Comparison of ENCODE assay signal across 8 mouse cellular contexts in the genomic region with DNA sequence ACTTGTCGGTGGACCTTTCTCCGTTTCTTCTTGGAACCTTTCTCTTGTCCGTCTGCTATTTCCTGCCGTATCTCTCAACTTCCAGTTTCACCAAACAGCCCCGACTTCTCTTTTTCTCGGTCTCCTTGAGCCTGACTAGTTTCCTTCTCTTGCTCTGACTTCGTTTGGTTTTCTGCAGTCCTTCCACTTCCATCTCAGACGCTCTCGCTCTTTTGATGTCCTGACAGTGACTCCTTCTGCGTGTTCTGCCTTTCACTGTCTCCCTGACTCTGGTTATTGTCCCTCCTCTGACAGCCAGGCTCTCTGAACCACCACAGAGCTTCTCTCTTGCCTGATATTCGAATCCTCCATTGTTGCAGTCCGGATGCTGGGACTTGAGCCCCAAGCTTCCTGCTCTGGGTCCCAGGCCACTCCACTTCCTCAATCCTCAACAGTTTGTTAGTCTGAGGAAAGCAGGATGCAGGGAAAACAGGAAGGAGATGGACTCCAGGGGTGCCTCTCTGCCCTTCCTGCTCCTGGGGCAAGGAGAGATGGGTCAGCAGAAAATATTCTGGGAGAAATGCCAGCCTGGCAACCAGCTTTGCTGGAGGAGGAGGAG. TPM values are rescaled to one million over a fixed set of nuclear protein-coding genes. Genes with fewer than 3 reads are reported as not detected.
DNase-seq lines count a peak whose midpoint lies in the region; ATAC-seq and TF ChIP-seq lines count a peak whose summit lies in the region.

No protein-coding gene starts in this region.

- H3K4me1 ChIP-seq in spleen, adult 2 months (ENCODE audit: control insufficient read depth, insufficient read depth, insufficient read length), result peaks cover 19% of the 10 kb centered on the region
- peaks cover 30% of the 10 kb centered on the region for H3K4me1 ChIP-seq in forebrain, embryonic 16.5 days (replicated peaks; ENCODE audit: control insufficient read depth, insufficient read depth, low read length)
- H3K4me1 ChIP-seq in liver, embryonic 16.5 days (ENCODE audit: control insufficient read depth, low read depth, low read length), result peaks cover 6% of the 10 kb centered on the region
- peaks cover 5% of the 10 kb centered on the region; the same call in 1 of the 2 replicates for H3K4me1 ChIP-seq in neural tube, embryonic 14.5 days (ENCODE audit: control insufficient read depth, insufficient read depth, low read length)

- H3K4me2 ChIP-seq in forebrain, embryonic 16.5 days (ENCODE audit: low read length), result peak overlapping the region; percentile 99
- H3K4me2 ChIP-seq in liver, embryonic 16.5 days (ENCODE audit: low read depth, low read length), result peak overlapping the region; percentile 66
- peak overlapping the region; percentile 86 for H3K4me2 ChIP-seq in neural tube, embryonic 14.5 days (ENCODE audit: low read depth, low read length)

- H3K9ac ChIP-seq in forebrain, embryonic 16.5 days (replicated peaks; ENCODE audit: low read depth, low read length), result no peak overlapping the region
- peak overlapping the region; percentile 19 for H3K9ac ChIP-seq in liver, embryonic 16.5 days (ENCODE audit: low read depth, low read length)
- no peak overlapping the region for H3K9ac ChIP-seq in neural tube, embryonic 14.5 days (replicated peaks; ENCODE audit: low read depth, low read length)

- peaks cover 10% of the 10 kb centered on the region for H3K27me3 ChIP-seq in spleen, adult 2 months (ENCODE audit: control insufficient read depth, insufficient read depth, low read length)
- no peaks in the 10 kb centered on the region for H3K27me3 ChIP-seq in forebrain, embryonic 16.5 days (replicated peaks; ENCODE audit: control insufficient read depth, insufficient read depth, low read length)
- peaks cover 43% of the 10 kb centered on the region for H3K27me3 ChIP-seq in liver, embryonic 16.5 days (ENCODE audit: control insufficient read depth, insufficient read depth, low read depth, low read length)
- H3K27me3 ChIP-seq in neural tube, embryonic 14.5 days (ENCODE audit: control insufficient read depth, insufficient read depth, low read length), result no peaks in the 10 kb centered on the region

- no peak for TF ChIP-seq POLR2A in spleen, adult 2 months (IDR thresholded peaks at IDR 0.05; ENCODE audit: low read depth, low read length)

- peak overlapping the region; percentile 60 for H3K4me3 ChIP-seq in spleen, adult 2 months (ENCODE audit: extremely low read depth, insufficient read depth, insufficient read length)
- H3K4me3 ChIP-seq in forebrain, embryonic 16.5 days (replicated peaks; ENCODE audit: low read length), result peak overlapping the region; percentile 75
- peak overlapping the region; percentile 59 for H3K4me3 ChIP-seq in liver, embryonic 16.5 days (ENCODE audit: low read depth, low read length)
- 0 out of 2 replicates have a peak overlapping the region, but pooled peaks have one; percentile 60 for H3K4me3 ChIP-seq in neural tube, embryonic 14.5 days (ENCODE audit: low read depth, low read length)

- no peak for DNase-seq in spleen, adult 2 months (ENCODE audit: low read depth in 1 of 2, low spot score in 2 of 2)
- no peak for DNase-seq in spleen, adult 12 weeks (ENCODE audit: low spot score)
- peak; percentile 64 for DNase-seq in induced T-regulatory cell, adult 2 months (ENCODE audit: low read depth)
- DNase-seq in right cerebral cortex, adult 2 months (ENCODE audit: low spot score in 2 of 2), result no peak
- DNase-seq in right cerebral cortex, adult 18-20 months, result no peak

- no peaks in the 10 kb centered on the region for H3K9me3 ChIP-seq in forebrain, embryonic 16.5 days (ENCODE audit: control insufficient read depth, low read length)
- no peaks in the 10 kb centered on the region for H3K9me3 ChIP-seq in liver, embryonic 16.5 days (replicated peaks; ENCODE audit: control insufficient read depth, low read length)
- H3K9me3 ChIP-seq in neural tube, embryonic 14.5 days (ENCODE audit: control insufficient read depth, low read length), result no peaks in the 10 kb centered on the region

- no peak for TF ChIP-seq CTCF in spleen, adult 2 months (IDR thresholded peaks at IDR 0.05; ENCODE audit: extremely low read depth, insufficient read depth, insufficient read length, insufficient replicate concordance)

- H3K36me3 ChIP-seq in spleen, adult 2 months (ENCODE audit: control insufficient read depth, insufficient read depth, low read length), result no peaks in the 10 kb centered on the region
- no peaks in the 10 kb centered on the region for H3K36me3 ChIP-seq in forebrain, embryonic 16.5 days (ENCODE audit: control insufficient read depth, insufficient read depth)
- H3K36me3 ChIP-seq in liver, embryonic 16.5 days (ENCODE audit: control insufficient read depth, insufficient read depth), result no peaks in the 10 kb centered on the region
- no peaks in the 10 kb centered on the region for H3K36me3 ChIP-seq in neural tube, embryonic 14.5 days (ENCODE audit: control insufficient read depth, insufficient read depth, low read length)

- WGBS in spleen, adult 2 months, result 1% methylated on average over 12 of the region's 12 CpGs
- WGBS in forebrain, embryonic 16.5 days, result 56% methylated on average over 12 of the region's 12 CpGs
- WGBS in liver, embryonic 16.5 days (ENCODE audit: insufficient replicate concordance), result 2% methylated on average over 12 of the region's 12 CpGs
- WGBS in neural tube, embryonic 14.5 days, result 55% methylated on average over 12 of the region's 12 CpGs

- ATAC-seq in forebrain, embryonic 16.5 days, result no peak
- no peak for ATAC-seq in liver, embryonic 16.5 days (ENCODE audit: low read depth)
- ATAC-seq in neural tube, embryonic 14.5 days (ENCODE audit: low read depth), result no peak

- peak overlapping the region; percentile 67 for H3K27ac ChIP-seq in spleen, adult 2 months (ENCODE audit: insufficient read depth, low read length)
- peak overlapping the region; percentile 2; the same call in 1 of the 2 replicates for H3K27ac ChIP-seq in forebrain, embryonic 16.5 days (ENCODE audit: low read length)
- H3K27ac ChIP-seq in liver, embryonic 16.5 days (ENCODE audit: low read length), result peak overlapping the region; percentile 62
- H3K27ac ChIP-seq in neural tube, embryonic 14.5 days (ENCODE audit: low read depth, low read length), result peak overlapping the region; percentile 22

RNA-seq across cellular contexts. Expression of gene Igfbp4, which starts 1.9 kb away (rescaled TPM):
- polyA plus RNA-seq in spleen, adult 2 months (2012; rRNA removed), result 274 and 328 TPM in 2 replicates
- polyA plus RNA-seq in forebrain, embryonic 16.5 days (2015; fragmentation: Nextera tagmentation; extraction: Ambion mirVana), result 147 and 167 TPM in 2 replicates
- polyA plus RNA-seq in liver, embryonic 16.5 days (2015; fragmentation: Nextera tagmentation; extraction: Ambion mirVana), result 277 and 302 TPM in 2 replicates
- 53.7 and 132 TPM in 2 replicates for polyA plus RNA-seq in neural tube, embryonic 14.5 days (2014; fragmentation: Nextera tagmentation; extraction: Ambion mirVana)

RNA-seq across cellular contexts. Expression of gene Top2a, which starts 18.9 kb away (rescaled TPM):
- 5.4 and 5.9 TPM in 2 replicates for polyA plus RNA-seq in spleen, adult 2 months (2012; rRNA removed)
- polyA plus RNA-seq in forebrain, embryonic 16.5 days (2015; fragmentation: Nextera tagmentation; extraction: Ambion mirVana), result 97.6 and 121 TPM in 2 replicates
- 189 and 201 TPM in 2 replicates for polyA plus RNA-seq in liver, embryonic 16.5 days (2015; fragmentation: Nextera tagmentation; extraction: Ambion mirVana)
- polyA plus RNA-seq in neural tube, embryonic 14.5 days (2014; fragmentation: Nextera tagmentation; extraction: Ambion mirVana), result 18.3 and 24.8 TPM in 2 replicates

RNA-seq across cellular contexts. Expression of gene Tns4, which starts 46.2 kb away (rescaled TPM):
- 1.3 and 2.2 TPM in 2 replicates for polyA plus RNA-seq in spleen, adult 2 months (2012; rRNA removed)
- not detected in 2 replicates for polyA plus RNA-seq in forebrain, embryonic 16.5 days (2015; fragmentation: Nextera tagmentation; extraction: Ambion mirVana)
- 0.19 and 0.21 TPM in 2 replicates for polyA plus RNA-seq in liver, embryonic 16.5 days (2015; fragmentation: Nextera tagmentation; extraction: Ambion mirVana)
- polyA plus RNA-seq in neural tube, embryonic 14.5 days (2014; fragmentation: Nextera tagmentation; extraction: Ambion mirVana), result 0.28 TPM in 1 of 2 replicates, not detected in the other

Comparison
In these comparisons a context has a peak if more than half of its experiments do, and no peak if none do; other contexts are left out.
1. H3K27ac ChIP-seq: peak in every context shown above with its lines; median percentile 67 in spleen, adult 2 months; 62 in liver, embryonic 16.5 days; 22 in neural tube, embryonic 14.5 days; 2 in forebrain, embryonic 16.5 days.